In genomic region chr10:95152503-95152989, GRCm38 (mm10) we compare ENCODE assay signal across 20 mouse cellular contexts.
A peak's percentile ranks its signal among the peaks of the same experiment; 100 is the strongest.
DNase-seq lines count a peak whose midpoint lies in the region; ATAC-seq and TF ChIP-seq lines count a peak whose summit lies in the region.
"Had no signal": no experiment of that assay in that cellular context is flagged by ENCODE, and none has a peak within 500 bp of the region (broad histone marks: within the 10 kb centered on the region; RNA-seq: fewer than 3 reads in every experiment).

No protein-coding gene starts in this region.

- no peak for TF ChIP-seq POLR2A in lung, adult 2 months (IDR thresholded peaks at IDR 0.05; ENCODE audit: borderline replicate concordance, extremely low read depth, low read depth, low read length)
- TF ChIP-seq POLR2A in thymus, adult 2 months (IDR thresholded peaks at IDR 0.05; ENCODE audit: control insufficient read depth, extremely low read depth, insufficient read depth, low read length, poor library complexity): no peak

- no peak for TF ChIP-seq CTCF in lung, postnatal 0 days (IDR thresholded peaks at IDR 0.05)
- TF ChIP-seq CTCF in lung, adult 2 months (IDR thresholded peaks at IDR 0.05; ENCODE audit: insufficient read depth, low read length): no peak
- TF ChIP-seq CTCF in intestine, postnatal 0 days (IDR thresholded peaks at IDR 0.05; ENCODE audit: low read depth): no peak
- no peak for TF ChIP-seq CTCF in kidney, postnatal 0 days (IDR thresholded peaks at IDR 0.05; ENCODE audit: low read depth)
- TF ChIP-seq CTCF in thymus, adult 2 months (IDR thresholded peaks at IDR 0.05; ENCODE audit: borderline replicate concordance, control insufficient read depth, extremely low read depth, insufficient read depth, low read length, poor library complexity): no peak

- no peak overlapping the region for H3K4me3 ChIP-seq in lung, postnatal 0 days (ENCODE audit: low read depth, low read length)
- H3K4me3 ChIP-seq in lung, adult 2 months (replicated peaks; ENCODE audit: extremely low read depth, low read depth, low read length): no peak overlapping the region
- no peak overlapping the region for H3K4me3 ChIP-seq in intestine, postnatal 0 days (ENCODE audit: low read depth, low read length)
- H3K4me3 ChIP-seq in kidney, postnatal 0 days (replicated peaks; ENCODE audit: low read depth, low read length): no peak overlapping the region
- no peak overlapping the region for H3K4me3 ChIP-seq in thymus, adult 2 months (ENCODE audit: control insufficient read depth, insufficient read depth, low read length)
- H3K4me3 ChIP-seq: embryonic facial prominence, embryonic 12.5 days; erythroblast, embryonic 14.5 days; forebrain, embryonic 13.5 days; megakaryocyte, embryonic 14.5 days; myocyte had no signal

- no peak for ATAC-seq in lung, postnatal 0 days
- ATAC-seq in intestine, postnatal 0 days: peak; percentile 82
- ATAC-seq in kidney, postnatal 0 days (replicated peaks; ENCODE audit: low FRiP score, low read depth): 0 out of 2 replicates have a peak, but pooled peaks have one; percentile 13
- ATAC-seq: forebrain, embryonic 13.5 days had no signal

- H3K27me3 ChIP-seq in lung, postnatal 0 days (replicated peaks; ENCODE audit: insufficient read depth, low read length): no peaks in the 10 kb centered on the region
- H3K27me3 ChIP-seq in intestine, postnatal 0 days (replicated peaks; ENCODE audit: control insufficient read depth, insufficient read depth, low read length): no peaks in the 10 kb centered on the region
- H3K27me3 ChIP-seq in kidney, postnatal 0 days (ENCODE audit: insufficient read depth, low read length): no peaks in the 10 kb centered on the region
- H3K27me3 ChIP-seq in splenic B cell, adult 2 months (ENCODE audit: control insufficient read depth, insufficient read depth, low read length, poor library complexity, severe bottlenecking): no peaks in the 10 kb centered on the region
- H3K27me3 ChIP-seq in thymus, adult 2 months (ENCODE audit: control insufficient read depth, insufficient read depth, low read length): no peaks in the 10 kb centered on the region
- H3K27me3 ChIP-seq: embryonic facial prominence, embryonic 12.5 days; forebrain, embryonic 13.5 days; megakaryocyte, embryonic 14.5 days had no signal

- H3K4me2 ChIP-seq in lung, postnatal 0 days (replicated peaks; ENCODE audit: low read depth, low read length): no peak overlapping the region
- H3K4me2 ChIP-seq in intestine, postnatal 0 days (replicated peaks; ENCODE audit: low read depth): no peak overlapping the region
- no peak overlapping the region for H3K4me2 ChIP-seq in kidney, postnatal 0 days (ENCODE audit: low read length)
- H3K4me2 ChIP-seq: embryonic facial prominence, embryonic 12.5 days; forebrain, embryonic 13.5 days; heart, embryonic 11.5 days had no signal

- no peak for TF ChIP-seq EP300 in lung, postnatal 0 days (IDR thresholded peaks at IDR 0.05)

- H3K27ac ChIP-seq in lung, postnatal 0 days (ENCODE audit: low read length): no peak overlapping the region
- peak overlapping the region; percentile 70 for H3K27ac ChIP-seq in intestine, postnatal 0 days (ENCODE audit: low read depth, low read length)
- H3K27ac ChIP-seq in kidney, postnatal 0 days: no peak overlapping the region
- no peak overlapping the region for H3K27ac ChIP-seq in thymus, adult 2 months (ENCODE audit: control insufficient read depth, insufficient read depth, low read length)
- H3K27ac ChIP-seq: embryonic facial prominence, embryonic 12.5 days; forebrain, embryonic 13.5 days; stomach, postnatal 0 days had no signal

- no peaks in the 10 kb centered on the region for H3K9me3 ChIP-seq in lung, postnatal 0 days (ENCODE audit: low read length)
- H3K9me3 ChIP-seq in intestine, postnatal 0 days (ENCODE audit: control insufficient read depth): no peaks in the 10 kb centered on the region
- H3K9me3 ChIP-seq in kidney, postnatal 0 days (replicated peaks; ENCODE audit: low read length): no peaks in the 10 kb centered on the region
- H3K9me3 ChIP-seq: embryonic facial prominence, embryonic 12.5 days; forebrain, embryonic 13.5 days had no signal

- H3K9ac ChIP-seq in lung, postnatal 0 days (replicated peaks; ENCODE audit: low read depth): no peak overlapping the region
- no peak overlapping the region for H3K9ac ChIP-seq in intestine, postnatal 0 days (ENCODE audit: low read depth, low read length)
- H3K9ac ChIP-seq in kidney, postnatal 0 days (ENCODE audit: low read depth, low read length): no peak overlapping the region
- H3K9ac ChIP-seq: embryonic facial prominence, embryonic 12.5 days; forebrain, embryonic 13.5 days had no signal

- peak; percentile 41 for DNase-seq in lung, postnatal 0 days (ENCODE audit: low spot score)
- DNase-seq in lung, adult 2 months: no peak
- no peak for DNase-seq in kidney, postnatal 0 days (ENCODE audit: low spot score)
- DNase-seq in splenic B cell, adult 2 months (ENCODE audit: low read depth, low spot score): peak; percentile 47
- DNase-seq in frontal cortex, postnatal 14 days (ENCODE audit: low spot score in 2 of 2): no peak
- DNase-seq in thymus, adult 2 months: no peak
- DNase-seq: adrenal gland, adult 2 months; cerebellum, adult 9-11 months; gastrocnemius, postnatal 36 days; heart, postnatal 10 days; midbrain, embryonic 14.5 days; right cerebral cortex, postnatal 25 days had no signal

- 45% methylated on average over 9 of the region's 9 CpGs for WGBS in lung, postnatal 0 days
- 41% methylated on average over 9 of the region's 9 CpGs for WGBS in lung, adult 2 months
- 24% methylated on average over 9 of the region's 9 CpGs for WGBS in intestine, postnatal 0 days
- 47% methylated on average over 9 of the region's 9 CpGs for whole genome bisulfite sequencing in kidney, postnatal 0 days
- WGBS in thymus, adult 2 months: 90% methylated on average over 9 of the region's 9 CpGs

- H3K36me3 ChIP-seq in lung, postnatal 0 days (ENCODE audit: insufficient read depth, low read length): no peaks in the 10 kb centered on the region
- no peaks in the 10 kb centered on the region for H3K36me3 ChIP-seq in intestine, postnatal 0 days (ENCODE audit: control insufficient read depth, insufficient read depth)
- no peaks in the 10 kb centered on the region for H3K36me3 ChIP-seq in kidney, postnatal 0 days (ENCODE audit: insufficient read depth, low read length)
- H3K36me3 ChIP-seq in splenic B cell, adult 2 months (ENCODE audit: control insufficient read depth, insufficient read depth, low read length, poor library complexity, severe bottlenecking): no peaks in the 10 kb centered on the region
- H3K36me3 ChIP-seq in thymus, adult 2 months (ENCODE audit: control insufficient read depth, insufficient read depth, low read length): no peaks in the 10 kb centered on the region
- H3K36me3 ChIP-seq: embryonic facial prominence, embryonic 12.5 days had no signal

- H3K4me1 ChIP-seq in lung, postnatal 0 days (ENCODE audit: insufficient read depth, low read depth, low read length): peaks cover 3% of the 10 kb centered on the region; the same call in 1 of the 2 replicates
- H3K4me1 ChIP-seq in lung, adult 2 months (ENCODE audit: control insufficient read depth, insufficient read depth, low read length): peaks cover 8% of the 10 kb centered on the region
- peaks cover under 1% of the 10 kb centered on the region for H3K4me1 ChIP-seq in intestine, postnatal 0 days (replicated peaks; ENCODE audit: control insufficient read depth, insufficient read depth, low read length)
- 0 out of 2 replicates have a peak, but pooled peaks cover under 1% of the 10 kb centered on the region for H3K4me1 ChIP-seq in kidney, postnatal 0 days (replicated peaks; ENCODE audit: insufficient read depth, low read length)
- no peaks in the 10 kb centered on the region for H3K4me1 ChIP-seq in thymus, adult 2 months (replicated peaks; ENCODE audit: control insufficient read depth, insufficient read depth, low read length)
- H3K4me1 ChIP-seq: forebrain, embryonic 13.5 days had no signal

Comparison
In these comparisons a context has a peak if more than half of its experiments do, and no peak if none do; other contexts are left out.
1. DNase-seq: peak in lung, postnatal 0 days (single experiment) and splenic B cell, adult 2 months (single experiment); none in lung, adult 2 months (single experiment), kidney, postnatal 0 days (single experiment), frontal cortex, postnatal 14 days (0 of 2) and thymus, adult 2 months (single experiment).